Mouse (Mus musculus): Measurements from ENCODE around the gene Phox2a. TPM values are rescaled to one million over a fixed set of nuclear protein-coding genes. Genes with fewer than 3 reads are reported as not detected.

The Phox2a gene
- polyA plus RNA-seq, 1 experiment = 0.05 TPM

GRCm38 (mm10) chr7:101862291-101862690 lies 44.2 kb downstream of the Phox2a start:
- no peak overlapping the region for H3ac ChIP-seq (ENCODE audit: control insufficient read depth, insufficient read length, low read depth)
- no peaks in the 10 kb centered on the region for H3K27me3 ChIP-seq (ENCODE audit: control insufficient read depth, insufficient read depth, insufficient read length)
- H3K79me3 ChIP-seq (ENCODE audit: low read depth) = no peaks in the 10 kb centered on the region
- no peak for TF ChIP-seq USF1 (IDR thresholded peaks at IDR 0.05; ENCODE audit: low read depth)
- TF ChIP-seq FOSL1 (IDR thresholded peaks at IDR 0.05; ENCODE audit: insufficient read depth, low read length, poor library complexity, severe bottlenecking) = no peak
- no peak for TF ChIP-seq MYOD1 (IDR thresholded peaks at IDR 0.05; ENCODE audit: control insufficient read depth, insufficient read length, low read depth)
- no peak for TF ChIP-seq CTCF (IDR thresholded peaks at IDR 0.05; ENCODE audit: control insufficient read depth, insufficient read depth, insufficient read length)
- no peak for TF ChIP-seq CEBPB (IDR thresholded peaks at IDR 0.05; ENCODE audit: low read depth)
- no peak for TF ChIP-seq MAX (IDR thresholded peaks at IDR 0.05)
- TF ChIP-seq MYOG (IDR thresholded peaks at IDR 0.05; ENCODE audit: control insufficient read depth, extremely low read depth, insufficient read length) = no peak
- no peaks in the 10 kb centered on the region for H3K36me3 ChIP-seq (ENCODE audit: control insufficient read depth, insufficient read depth)
- H3K79me2 ChIP-seq (ENCODE audit: control insufficient read depth, insufficient read depth) = no peaks in the 10 kb centered on the region
- H3K4me3 ChIP-seq (ENCODE audit: insufficient read depth, poor library complexity, severe bottlenecking) = no peak overlapping the region

GRCm38 (mm10) chr7:101863415-101863814 lies 45.3 kb downstream of the Phox2a start, which contains the start of gene Anapc15:
TSS of gene Anapc15 (plus strand) at chr7:101863715.
- Histone ChIP-seq H3K79me3 (ENCODE audit: low read depth) (no peaks in the 10 kb centered on the region), H3K4me3 (ENCODE audit: insufficient read depth, poor library complexity, severe bottlenecking) (no peak within 1 kb of the TSS), H3ac (ENCODE audit: control insufficient read depth, insufficient read length, low read depth) (no peak within 1 kb of the TSS), H3K79me2 (ENCODE audit: control insufficient read depth, insufficient read depth) (no peaks in the 10 kb centered on the region), H3K27me3 (ENCODE audit: control insufficient read depth, insufficient read depth, insufficient read length) (no peaks in the 10 kb centered on the region), H3K36me3 (ENCODE audit: control insufficient read depth, insufficient read depth) (no peaks in the 10 kb centered on the region)
- TF ChIP-seq FOSL1 (IDR thresholded peaks at IDR 0.05; ENCODE audit: insufficient read depth, low read length, poor library complexity, severe bottlenecking) = no peak
- no peak for TF ChIP-seq MYOD1 (IDR thresholded peaks at IDR 0.05; ENCODE audit: control insufficient read depth, insufficient read length, low read depth)

- Histone ChIP-seq H3K79me3 (ENCODE audit: low read depth) (no peaks in the 10 kb centered on the region), H3K27me3 (ENCODE audit: control insufficient read depth, insufficient read depth, insufficient read length) (no peaks in the 10 kb centered on the region), H3K4me3 (ENCODE audit: insufficient read depth, poor library complexity, severe bottlenecking) (no peak overlapping the region), H3ac (ENCODE audit: control insufficient read depth, insufficient read length, low read depth) (no peak overlapping the region), H3K79me2 (ENCODE audit: control insufficient read depth, insufficient read depth) (no peaks in the 10 kb centered on the region), H3K36me3 (ENCODE audit: control insufficient read depth, insufficient read depth) (no peaks in the 10 kb centered on the region)
- no peak for TF ChIP-seq MYOG (IDR thresholded peaks at IDR 0.05; ENCODE audit: control insufficient read depth, extremely low read depth, insufficient read length)
- TF ChIP-seq MAX (IDR thresholded peaks at IDR 0.05) = no peak
- TF ChIP-seq CTCF (IDR thresholded peaks at IDR 0.05; ENCODE audit: control insufficient read depth, insufficient read depth, insufficient read length) = no peak
- TF ChIP-seq FOSL1 (IDR thresholded peaks at IDR 0.05; ENCODE audit: insufficient read depth, low read length, poor library complexity, severe bottlenecking) = no peak
- no peak for TF ChIP-seq MYOD1 (IDR thresholded peaks at IDR 0.05; ENCODE audit: control insufficient read depth, insufficient read length, low read depth)
These were observed 48.6 kb downstream of the Phox2a start for GRCm38 (mm10) chr7:101866491-101867265.

GRCm38 (mm10) chr7:101867482-101867881 lies 49.4 kb downstream of the Phox2a start:
- TF ChIP-seq MAX (IDR thresholded peaks at IDR 0.05) = no peak
- Histone ChIP-seq H3K79me2 (ENCODE audit: control insufficient read depth, insufficient read depth) (no peaks in the 10 kb centered on the region), H3ac (ENCODE audit: control insufficient read depth, insufficient read length, low read depth) (no peak overlapping the region), H3K79me3 (ENCODE audit: low read depth) (no peaks in the 10 kb centered on the region), H3K27me3 (ENCODE audit: control insufficient read depth, insufficient read depth, insufficient read length) (no peaks in the 10 kb centered on the region), H3K4me3 (ENCODE audit: insufficient read depth, poor library complexity, severe bottlenecking) (no peak overlapping the region), H3K36me3 (ENCODE audit: control insufficient read depth, insufficient read depth) (no peaks in the 10 kb centered on the region)

- Histone ChIP-seq H3K79me2 (ENCODE audit: control insufficient read depth, insufficient read depth) (no peaks in the 10 kb centered on the region), H3K79me3 (ENCODE audit: low read depth) (no peaks in the 10 kb centered on the region), H3K27me3 (ENCODE audit: control insufficient read depth, insufficient read depth, insufficient read length) (no peaks in the 10 kb centered on the region), H3K36me3 (ENCODE audit: control insufficient read depth, insufficient read depth) (no peaks in the 10 kb centered on the region), H3K4me3 (ENCODE audit: insufficient read depth, poor library complexity, severe bottlenecking) (no peak overlapping the region), H3ac (ENCODE audit: control insufficient read depth, insufficient read length, low read depth) (no peak overlapping the region)
- TF ChIP-seq FOSL1 (IDR thresholded peaks at IDR 0.05; ENCODE audit: insufficient read depth, low read length, poor library complexity, severe bottlenecking) = no peak
- TF ChIP-seq USF1 (IDR thresholded peaks at IDR 0.05; ENCODE audit: low read depth) = no peak
- TF ChIP-seq MAX (IDR thresholded peaks at IDR 0.05) = no peak
- TF ChIP-seq CEBPB (IDR thresholded peaks at IDR 0.05; ENCODE audit: low read depth) = no peak
These were observed 50.4 kb downstream of the Phox2a start for GRCm38 (mm10) chr7:101868241-101869162.

GRCm38 (mm10) chr7:101869163-101869500 lies 51.0 kb downstream of the Phox2a start:
- Histone ChIP-seq H3K79me3 (ENCODE audit: low read depth) (no peaks in the 10 kb centered on the region), H3K4me3 (ENCODE audit: insufficient read depth, poor library complexity, severe bottlenecking) (no peak overlapping the region), H3K36me3 (ENCODE audit: control insufficient read depth, insufficient read depth) (no peaks in the 10 kb centered on the region), H3ac (ENCODE audit: control insufficient read depth, insufficient read length, low read depth) (no peak overlapping the region), H3K79me2 (ENCODE audit: control insufficient read depth, insufficient read depth) (no peaks in the 10 kb centered on the region), H3K27me3 (ENCODE audit: control insufficient read depth, insufficient read depth, insufficient read length) (no peaks in the 10 kb centered on the region)
- TF ChIP-seq CEBPB (IDR thresholded peaks at IDR 0.05; ENCODE audit: low read depth) = no peak
- TF ChIP-seq MYOD1 (IDR thresholded peaks at IDR 0.05; ENCODE audit: control insufficient read depth, insufficient read length, low read depth) = no peak
- TF ChIP-seq MAX (IDR thresholded peaks at IDR 0.05) = no peak
- TF ChIP-seq USF1 (IDR thresholded peaks at IDR 0.05; ENCODE audit: low read depth) = no peak

Measured in C2C12 (cell line).